Mouse (Mus musculus): ENCODE data around the gene Syt2.

GRCm38 (mm10) chr1:134679445-134679844 lies 33.0 kb downstream of the Syt2 start:
- TF ChIP-seq POLR2A (IDR thresholded peaks at IDR 0.05; ENCODE audit: low read depth, low read length) (no peak), CTCF (IDR thresholded peaks at IDR 0.05; ENCODE audit: extremely low read depth, insufficient read depth, insufficient read length, insufficient replicate concordance) (no peak)

Measured in spleen, adult 2 months (tissue).